Mouse (Mus musculus) ES-E14 (cell line): Measurements from ENCODE around the gene Trim28.

Experiments
- CHD2 ChIP-seq: IDR thresholded peaks from 2 replicates; pipeline ENCODE4 v1.6.1; 2014; ENCODE audit warnings: mild to moderate bottlenecking, low read depth, low read length, inconsistent platforms
- HCFC1 ChIP-seq: IDR thresholded peaks from 2 replicates; pipeline ENCODE4 v1.6.1; 2012; ENCODE audit warnings: low read length, inconsistent platforms, borderline replicate concordance; ENCODE audit not compliant: insufficient read depth
- MAFK ChIP-seq: IDR thresholded peaks from 2 replicates; pipeline ENCODE4 v1.6.1; 2014; ENCODE audit warnings: mild to moderate bottlenecking, low read depth, low read length, inconsistent platforms; ENCODE audit not compliant: insufficient read depth
- ZC3H11A ChIP-seq: IDR thresholded peaks from 2 replicates; pipeline ENCODE4 v1.6.1; 2012; ENCODE audit warnings: low read depth, mild to moderate bottlenecking, inconsistent platforms, low read length, borderline replicate concordance

GRCm38 (mm10) chr7:13022773-13023535 lies 24.0 kb downstream of the Trim28 start:
- TF ChIP-seq CHD2 (no peak), MAFK (no peak), HCFC1 (no peak), ZC3H11A (no peak)
